Mouse (Mus musculus) naive thymus-derived CD4-positive, alpha-beta T cell, adult 2 months (primary cell): Measurements from ENCODE around the gene 4930579F01Rik.

Experiments used
- DNase-seq: peaks from one replicate; pipeline ENCODE4 v3.0.0-alpha.2; 2011; ENCODE audit warnings: low read depth

The 4930579F01Rik gene

DNA sequence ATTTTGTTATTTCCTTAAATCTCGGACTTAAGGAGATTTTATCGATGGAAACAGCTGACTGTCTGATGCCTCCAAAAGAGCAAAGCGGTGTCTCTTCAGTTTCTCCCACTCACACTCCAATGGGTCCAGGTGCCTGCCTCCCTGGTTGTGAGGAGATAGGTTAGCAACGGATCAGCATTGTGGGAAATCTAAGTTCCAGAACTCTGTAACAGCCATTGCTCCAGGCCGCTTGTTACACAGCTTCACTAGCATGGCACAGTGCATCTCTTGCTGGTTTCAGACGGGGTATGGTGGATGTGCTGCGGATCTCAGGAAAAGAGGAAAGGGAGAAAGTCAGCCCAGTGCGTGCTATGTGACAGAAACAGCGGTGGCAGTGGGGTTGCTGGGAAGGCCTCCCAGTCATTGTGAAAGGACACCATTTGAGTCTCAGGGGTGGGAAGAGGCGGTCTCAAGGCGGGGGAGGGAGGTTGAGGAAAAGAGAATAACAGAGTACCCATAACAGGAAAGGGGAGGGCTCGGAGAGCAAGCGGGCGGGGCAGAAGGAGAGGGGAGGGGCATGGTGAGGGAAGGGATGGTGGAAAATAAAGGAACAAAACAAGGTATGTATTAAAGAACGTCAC lies at the start of gene 4930579F01Rik:
4930579F01Rik (minus strand) TSS at position 143 of the 620 bp plus-strand sequence.
- no peak for DNase-seq

DNA sequence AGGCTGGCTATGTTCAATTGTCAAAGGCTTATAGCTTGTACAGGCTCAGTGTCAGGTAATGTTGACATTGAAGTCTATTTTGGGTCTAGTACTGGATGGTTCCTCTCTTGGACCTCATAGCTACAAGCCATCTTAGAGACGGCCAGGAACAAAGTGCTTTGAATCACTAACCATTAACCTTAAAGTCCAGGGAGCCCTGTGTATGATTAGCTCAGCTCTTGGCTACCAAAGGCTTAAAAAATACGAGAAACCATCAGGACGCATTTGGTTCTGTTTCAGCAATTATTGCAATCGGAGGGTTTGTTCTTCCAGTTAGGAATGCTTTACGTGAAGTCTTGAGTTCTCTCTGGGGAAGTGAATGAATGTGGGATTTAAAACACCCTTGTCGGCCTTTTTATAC lies 49.3 kb upstream of the 4930579F01Rik start:
- no peak for DNase-seq

DNA sequence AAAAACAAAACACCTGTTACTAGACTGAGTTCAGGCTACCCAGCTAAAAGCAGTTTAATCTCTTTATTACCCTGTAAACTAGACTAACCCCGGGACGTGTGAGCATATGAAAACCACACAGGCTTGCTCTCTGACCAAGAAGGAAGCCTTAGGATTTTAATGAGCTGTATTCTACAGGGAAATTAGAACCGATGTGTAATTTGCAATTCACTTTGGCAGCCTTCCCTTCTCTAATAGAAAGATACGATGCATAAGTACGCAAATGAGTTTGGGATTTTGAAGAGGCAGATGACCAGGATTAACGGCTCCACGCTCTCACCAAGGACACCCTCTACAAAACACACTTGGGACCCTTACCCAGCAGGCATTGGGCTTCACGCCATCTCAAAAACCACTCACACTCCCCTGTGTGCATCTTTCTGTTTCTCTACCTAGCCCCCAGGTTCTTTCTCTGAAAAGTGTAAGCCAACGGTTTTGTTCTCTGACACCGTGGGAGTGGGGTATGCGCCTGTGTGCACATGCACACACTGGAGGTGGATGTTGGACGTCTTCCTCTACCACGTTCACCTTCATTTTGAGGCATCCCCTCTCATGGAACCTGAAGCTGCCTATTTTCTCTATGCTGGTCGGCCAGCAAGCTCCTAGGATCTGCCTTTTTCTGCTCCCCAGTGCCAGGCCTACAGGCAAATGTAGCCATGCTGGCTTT lies 48.5 kb upstream of the 4930579F01Rik start:
- no peak for DNase-seq

DNA sequence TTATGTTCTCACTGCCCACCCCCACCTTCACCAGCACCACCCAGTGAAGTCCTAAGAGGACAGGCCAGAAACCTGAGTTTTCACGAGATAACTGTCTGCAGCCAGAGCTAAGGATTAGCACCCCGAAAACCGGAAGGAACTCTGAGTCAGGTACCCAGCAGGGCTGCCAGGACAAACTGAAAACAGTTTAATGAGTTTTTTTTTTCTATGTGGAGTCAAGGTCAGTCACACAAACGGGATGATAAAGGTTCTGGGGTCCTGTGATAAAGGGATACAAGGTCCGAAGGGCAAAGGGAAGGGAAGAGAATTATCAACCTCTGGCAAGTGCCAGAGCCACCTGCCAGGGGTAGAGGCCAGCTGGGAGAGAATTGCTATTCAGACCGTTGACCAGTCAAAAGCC lies 47.7 kb upstream of the 4930579F01Rik start:
- no peak for DNase-seq

DNA sequence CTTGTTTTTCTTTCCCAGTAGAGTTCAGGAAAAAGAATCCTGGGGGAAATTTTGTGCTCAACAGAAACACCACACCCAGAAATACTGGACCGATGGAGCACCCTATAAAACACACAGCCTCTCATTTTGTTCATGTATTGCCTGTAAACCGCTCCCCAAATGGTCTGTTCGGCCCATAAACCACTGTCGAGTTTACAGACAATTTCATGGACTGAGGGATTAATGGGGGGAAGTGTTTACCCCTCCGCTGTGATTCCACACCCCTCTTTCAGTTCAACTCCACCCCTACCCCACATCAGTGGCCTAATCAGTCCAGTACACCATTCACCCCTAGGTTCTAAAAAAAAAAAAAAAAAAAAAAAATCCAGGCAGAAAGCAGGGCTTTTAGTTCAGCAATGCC lies 47.3 kb upstream of the 4930579F01Rik start:
- peak; percentile 20 for DNase-seq

DNA sequence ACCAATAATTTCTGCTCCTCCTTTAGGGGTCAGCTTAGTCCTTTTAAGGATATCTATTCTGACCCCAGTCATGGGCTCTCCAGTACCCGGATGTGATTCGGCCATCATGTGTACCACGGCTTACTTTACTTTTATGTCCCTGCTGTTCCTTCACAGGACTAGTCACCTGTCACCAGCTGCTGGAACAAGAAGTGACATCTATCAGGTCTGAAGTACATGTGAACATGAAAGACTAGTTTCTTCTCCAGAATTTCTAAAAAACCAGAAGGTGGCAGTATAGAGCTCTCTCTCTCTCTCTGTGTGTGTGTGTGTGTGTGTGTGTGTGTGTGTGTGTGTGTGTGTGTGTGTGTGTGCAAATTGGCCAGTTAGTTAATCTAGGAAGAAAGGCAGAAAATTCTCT lies 46.8 kb upstream of the 4930579F01Rik start:
- DNase-seq = peak; percentile 65

DNA sequence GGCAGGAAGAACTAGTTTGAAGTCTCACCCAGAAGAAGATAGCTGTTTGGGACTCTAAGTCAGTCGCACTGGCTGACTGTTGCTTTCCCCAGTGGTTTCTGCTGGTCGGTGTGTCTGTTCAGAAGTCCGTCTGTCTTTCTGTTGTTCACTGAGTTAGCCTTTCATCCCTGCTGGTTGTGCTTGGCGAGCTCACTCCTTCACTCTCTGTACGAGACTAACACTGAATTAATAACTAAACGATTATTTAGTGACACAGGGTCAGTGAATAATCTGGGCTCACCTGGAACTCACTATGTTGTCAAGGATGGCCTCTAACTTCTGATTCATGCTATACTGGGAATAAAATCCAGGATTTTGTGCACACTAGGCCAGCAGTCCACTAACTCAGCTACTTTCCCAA lies 45.8 kb upstream of the 4930579F01Rik start:
- no peak for DNase-seq

DNA sequence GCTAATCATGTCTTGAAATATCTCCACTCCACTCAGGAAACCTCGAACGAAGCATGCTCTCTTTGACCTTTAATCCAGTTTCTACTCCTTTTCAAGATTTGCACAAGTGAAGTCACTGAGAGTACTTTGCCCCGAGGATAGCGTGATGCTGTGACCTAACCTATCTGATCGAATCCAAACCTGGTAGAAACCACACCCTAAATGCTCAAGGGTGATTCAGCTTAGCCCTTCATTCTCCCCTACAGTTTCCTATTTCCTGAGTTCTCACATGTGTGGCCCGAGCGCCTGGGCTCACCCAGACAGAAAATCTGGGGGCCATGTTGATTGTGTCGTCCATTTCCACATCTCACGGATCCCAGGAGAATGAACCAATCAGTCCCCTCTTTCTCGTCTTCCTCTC lies 44.4 kb upstream of the 4930579F01Rik start:
- DNase-seq = peak; percentile 14

DNA sequence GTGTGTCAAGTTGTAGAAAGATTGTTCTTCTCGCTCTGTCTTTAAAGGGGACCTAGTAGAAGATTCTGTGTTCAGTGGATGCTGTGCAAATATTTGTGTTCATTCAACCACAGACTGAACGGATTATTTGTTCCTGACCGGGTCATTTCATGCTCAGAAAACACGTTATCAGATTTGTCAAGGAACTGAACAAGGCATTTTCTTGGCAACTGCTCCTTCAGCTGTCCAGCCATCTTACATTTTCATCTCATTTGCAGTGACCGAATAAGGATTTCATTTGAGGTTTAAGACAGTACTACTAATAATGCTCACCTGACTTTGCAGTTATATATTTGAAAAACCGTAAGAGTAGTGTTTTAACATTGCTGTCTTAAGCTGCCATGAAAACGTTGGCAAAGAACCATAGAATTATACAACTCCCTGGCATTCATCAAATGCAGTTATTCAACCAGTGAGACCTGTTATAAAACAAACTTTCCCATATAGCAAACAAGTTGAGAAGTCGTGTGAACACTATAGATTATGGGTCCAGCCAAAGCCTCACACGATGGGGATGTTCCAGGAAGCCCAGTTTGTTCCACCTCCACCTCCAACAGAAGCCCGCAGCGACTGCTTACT lies 43.0 kb upstream of the 4930579F01Rik start:
- DNase-seq = no peak

DNA sequence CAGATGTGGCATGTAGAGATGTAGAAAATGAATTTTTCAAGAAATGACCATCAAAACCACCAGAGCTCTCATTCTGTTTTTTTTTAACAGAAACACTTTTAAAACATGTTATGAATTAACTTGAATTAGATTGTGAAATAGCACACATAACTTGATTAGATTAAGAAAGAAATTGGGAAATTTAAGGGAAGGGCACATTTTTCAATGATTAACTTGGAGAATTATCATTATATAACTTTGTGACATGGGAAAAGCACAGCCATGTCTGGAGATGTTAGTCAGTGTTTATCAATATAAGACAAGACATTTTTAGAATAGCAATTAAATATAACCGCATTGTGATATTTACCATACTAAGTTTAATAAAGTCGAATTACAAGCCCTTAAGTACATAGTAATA lies 37.9 kb upstream of the 4930579F01Rik start:
- no peak for DNase-seq

DNA sequence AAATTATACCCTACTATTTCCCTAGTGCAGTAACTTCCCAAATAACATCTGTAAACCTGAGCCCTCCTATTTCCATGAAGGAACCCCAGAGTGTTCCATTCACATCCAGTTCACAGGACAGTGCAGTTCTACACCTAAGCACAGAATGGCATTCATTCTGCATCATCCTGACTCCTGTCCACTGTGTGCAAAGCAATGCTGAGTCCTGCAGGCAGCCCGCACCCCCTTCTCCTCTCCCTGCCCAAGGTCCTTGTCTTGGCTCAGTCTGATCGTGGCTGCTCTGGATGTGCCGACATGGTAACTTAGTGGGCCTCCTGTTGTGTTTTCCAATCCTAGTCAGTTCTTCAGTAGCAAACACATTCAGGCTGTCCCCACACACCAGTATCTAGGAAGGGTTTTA lies 36.6 kb upstream of the 4930579F01Rik start:
- no peak for DNase-seq

DNA sequence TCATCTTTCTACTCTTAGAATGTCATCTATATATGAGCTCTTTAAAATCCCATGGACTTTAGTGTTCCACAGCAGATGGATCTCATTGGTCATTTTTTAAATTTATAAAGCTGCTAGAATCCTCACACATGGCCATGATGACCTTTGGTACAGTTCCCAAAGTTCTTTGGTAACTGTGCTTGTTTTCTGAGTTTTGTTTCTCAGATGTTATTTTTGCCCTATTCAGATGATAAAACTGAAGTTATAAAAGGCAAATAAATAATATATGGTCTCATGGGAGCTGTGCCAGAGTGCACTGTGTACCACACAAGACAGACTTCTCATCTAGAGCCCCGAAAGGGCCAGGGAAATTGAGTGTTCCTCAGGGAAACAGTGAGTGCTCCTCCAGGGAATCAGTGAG lies 35.8 kb upstream of the 4930579F01Rik start:
- no peak for DNase-seq

DNA sequence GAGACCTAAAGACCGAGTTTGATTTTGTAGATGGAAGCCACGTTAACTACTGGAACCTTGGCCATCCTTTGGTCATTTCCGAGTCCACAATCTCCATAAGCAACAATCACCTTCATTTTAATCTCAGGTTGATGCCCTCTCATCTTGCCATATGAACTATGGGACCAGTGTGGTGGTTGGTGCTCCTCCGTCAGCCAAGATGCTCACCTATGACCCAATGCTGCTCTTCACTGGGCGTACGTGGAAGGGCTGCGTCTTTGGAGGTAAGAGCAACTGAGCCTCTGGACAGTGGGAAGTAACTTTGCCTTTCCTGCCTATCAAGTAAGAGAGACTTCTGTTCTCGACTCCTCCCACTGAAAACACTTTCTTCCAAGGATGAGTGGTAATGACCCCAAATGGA lies 34.2 kb upstream of the 4930579F01Rik start:
- no peak for DNase-seq

DNA sequence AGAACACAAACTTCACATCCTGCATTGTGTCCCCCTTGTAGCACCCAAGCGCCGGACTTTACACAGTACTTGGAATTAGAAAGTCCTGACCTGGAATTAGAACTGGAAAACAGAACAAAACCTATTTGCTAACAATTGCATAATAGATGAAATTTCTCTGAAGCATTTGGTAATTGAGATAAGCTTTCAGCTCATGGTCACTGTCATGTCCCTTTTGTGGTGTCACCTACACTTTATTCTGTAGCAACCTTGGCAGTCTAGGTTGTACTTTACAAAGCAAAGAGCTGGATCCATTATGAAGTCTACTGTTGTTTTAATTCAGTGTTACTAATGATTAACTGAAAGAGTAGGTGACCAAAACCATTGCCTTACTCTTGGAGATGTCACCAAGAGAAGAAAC lies 33.5 kb upstream of the 4930579F01Rik start:
- no peak for DNase-seq

DNA sequence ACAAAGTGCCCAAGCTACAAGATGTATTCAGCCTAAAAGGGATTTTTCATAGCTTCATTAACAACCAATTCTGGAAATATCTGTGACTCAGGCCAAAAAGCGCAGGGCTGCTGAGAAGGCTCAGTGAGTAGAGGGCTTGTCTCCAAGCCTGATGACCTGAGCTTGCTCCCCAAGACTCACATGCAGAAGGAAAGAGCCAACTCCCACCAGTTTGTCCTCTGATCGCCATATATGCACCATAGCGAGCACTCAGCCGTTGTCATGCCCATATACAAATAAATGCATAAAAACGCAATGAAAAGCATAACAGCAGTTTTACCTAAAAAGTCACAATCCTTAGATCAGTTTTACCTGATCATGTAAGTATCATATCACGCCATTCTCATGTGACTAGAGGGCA lies 32.9 kb upstream of the 4930579F01Rik start:
- no peak for DNase-seq

DNA sequence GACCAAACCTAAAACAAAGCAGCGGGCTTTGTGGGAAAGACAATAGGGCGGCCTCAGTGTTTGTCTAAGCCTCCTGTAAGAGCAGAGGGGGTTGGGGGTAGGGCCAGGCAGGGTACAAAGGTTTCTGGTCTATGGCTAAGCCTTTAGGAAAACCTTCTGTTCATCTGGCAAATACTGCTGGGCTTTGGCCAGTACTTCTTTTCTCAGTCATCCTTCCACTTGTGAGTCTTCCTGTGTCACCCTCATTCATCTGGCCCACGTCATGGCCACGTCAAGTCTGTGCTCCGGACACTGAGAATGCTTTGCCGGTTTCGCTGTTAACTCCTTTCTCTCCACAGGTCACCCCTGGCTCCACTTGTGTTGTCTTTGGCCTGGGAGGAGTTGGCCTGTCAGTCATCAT lies 32.2 kb upstream of the 4930579F01Rik start:
- DNase-seq = no peak

DNA sequence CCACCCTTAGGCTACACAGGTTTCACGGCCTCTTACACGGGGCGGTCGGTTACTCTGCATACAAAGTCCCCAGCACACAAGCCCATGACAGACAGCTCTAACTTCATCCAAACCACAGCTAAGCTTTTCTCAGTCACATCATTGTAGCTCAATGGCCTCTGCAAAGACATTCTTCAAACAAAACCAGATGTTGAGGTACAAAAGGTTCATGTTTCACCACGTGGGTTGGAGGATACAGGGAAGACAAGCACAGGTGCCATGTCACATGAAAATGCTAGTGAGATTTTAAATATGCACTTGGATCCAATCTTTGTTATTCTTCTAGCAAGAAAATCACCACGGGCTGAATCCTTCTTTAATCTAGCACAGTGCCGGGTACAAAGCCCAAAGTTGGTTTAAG lies 31.7 kb upstream of the 4930579F01Rik start:
- no peak for DNase-seq

DNA sequence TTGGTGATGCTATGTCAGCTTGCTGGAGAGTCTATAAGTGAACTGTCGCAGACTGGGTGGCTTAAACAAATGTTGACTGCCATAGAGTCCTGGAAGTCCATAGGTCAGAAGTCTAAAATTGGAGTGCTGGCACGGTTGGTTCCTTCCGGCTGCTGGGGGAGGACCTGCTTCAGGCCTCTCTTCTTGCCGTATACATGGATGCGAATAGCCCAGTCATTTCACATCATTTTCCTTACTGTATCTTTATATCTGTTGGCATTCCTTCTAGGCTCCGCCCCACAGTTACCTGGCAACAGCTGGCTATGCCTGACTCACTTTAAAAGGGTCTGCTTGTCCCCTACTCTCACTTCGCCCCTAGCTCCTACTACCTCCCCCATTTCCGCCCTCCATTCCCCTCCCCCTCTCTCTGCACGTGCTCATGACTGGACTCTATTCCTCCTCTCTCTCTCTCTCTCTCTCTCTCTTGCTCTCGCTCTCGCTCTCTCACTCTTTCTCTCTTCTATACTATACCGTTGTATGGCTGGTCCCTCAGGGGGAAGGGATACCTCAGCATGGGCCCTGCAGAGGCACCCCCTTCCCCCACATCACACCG lies 30.8 kb upstream of the 4930579F01Rik start:
- no peak for DNase-seq

DNA sequence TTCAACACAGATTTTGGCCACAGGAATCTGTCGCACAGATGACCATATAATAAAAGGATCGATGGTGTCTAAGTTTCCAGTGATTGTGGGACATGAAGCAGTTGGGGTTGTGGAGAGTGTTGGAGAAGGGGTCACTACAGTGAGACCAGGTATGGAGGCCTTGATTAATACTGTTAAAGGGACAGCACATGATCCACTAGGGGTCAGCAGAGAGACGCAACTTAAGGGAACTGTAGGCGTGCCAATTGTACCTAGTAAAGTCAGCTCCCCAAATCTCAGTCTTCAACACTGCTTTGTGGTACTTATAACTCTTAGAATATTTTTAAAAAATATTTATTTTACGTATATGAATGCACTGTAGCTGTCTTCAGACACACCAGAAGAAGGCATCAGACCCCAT lies 29.3 kb upstream of the 4930579F01Rik start:
- peak; percentile 87 for DNase-seq

DNA sequence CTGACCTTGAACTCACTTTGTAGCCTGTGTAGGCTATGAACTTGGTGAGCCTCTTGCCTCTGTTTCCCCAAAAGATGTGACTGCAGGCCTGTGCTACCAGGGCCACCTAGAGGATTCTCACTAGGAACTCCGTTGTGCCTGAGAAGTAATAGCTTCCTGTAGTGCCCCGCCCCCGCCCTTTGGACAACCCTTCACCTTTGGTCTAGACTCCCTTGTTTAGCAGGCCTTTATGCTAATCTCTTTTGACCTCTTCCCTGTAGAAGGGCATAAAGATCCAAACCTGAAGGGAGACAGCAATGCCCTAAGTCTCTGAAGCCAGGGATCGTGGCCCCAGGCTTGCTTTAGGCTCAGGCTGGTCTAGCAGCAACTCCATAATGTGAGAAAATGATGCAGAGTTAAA lies 28.9 kb upstream of the 4930579F01Rik start:
- peak; percentile 8 for DNase-seq

DNA sequence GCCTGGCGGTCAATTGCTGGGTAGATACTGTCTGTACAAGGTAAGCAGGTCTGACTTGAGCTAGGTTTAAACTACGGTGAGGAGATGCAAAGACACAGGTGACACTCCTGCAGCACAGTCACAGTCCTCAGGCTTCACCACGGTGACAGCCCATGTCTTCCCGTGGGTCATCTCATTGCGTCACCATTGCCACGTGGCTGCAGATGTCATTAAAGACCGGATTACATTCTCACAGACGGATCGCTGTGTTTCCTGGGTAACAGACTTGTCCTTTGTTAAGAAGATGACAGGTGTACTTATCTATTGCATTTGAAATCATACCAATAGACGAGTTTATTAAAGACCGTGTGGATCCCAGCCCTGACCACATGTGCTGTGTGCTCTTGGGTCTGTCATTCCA lies 27.5 kb upstream of the 4930579F01Rik start:
- no peak for DNase-seq

DNA sequence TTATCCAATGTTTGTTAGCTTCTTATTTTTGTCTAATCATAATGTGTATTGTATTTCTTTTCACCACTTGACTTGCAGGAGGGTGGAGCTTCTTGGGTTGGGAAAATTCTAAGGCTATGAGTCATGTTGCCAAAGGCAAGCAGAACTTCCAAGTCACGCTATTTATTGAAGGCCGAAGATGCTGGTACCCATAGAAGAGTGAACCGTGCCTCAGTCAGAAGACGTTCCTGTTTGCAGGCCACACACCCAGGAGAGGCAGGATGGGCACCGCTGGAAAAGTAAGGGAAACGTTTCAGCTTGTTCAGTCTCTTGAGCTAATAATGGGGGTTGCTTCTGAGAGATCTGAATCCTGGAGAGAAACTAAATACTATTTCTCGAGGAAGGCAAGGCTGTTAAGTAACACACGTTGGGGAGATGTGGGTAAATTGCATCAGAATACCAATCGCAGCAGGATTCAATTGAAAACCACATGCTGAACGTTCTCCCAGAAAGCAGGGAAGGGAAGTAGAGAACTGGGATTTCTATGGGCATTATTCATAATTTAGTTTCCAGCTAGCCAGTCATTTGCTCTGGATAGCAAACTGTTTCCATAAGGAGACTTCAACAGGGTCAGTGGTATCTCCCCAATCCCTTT lies 24.1 kb upstream of the 4930579F01Rik start, which contains the start of gene Adh7:
Adh7 (plus strand) TSS at position 130 of the 634 bp plus-strand sequence.
- DNase-seq = no peak

DNA sequence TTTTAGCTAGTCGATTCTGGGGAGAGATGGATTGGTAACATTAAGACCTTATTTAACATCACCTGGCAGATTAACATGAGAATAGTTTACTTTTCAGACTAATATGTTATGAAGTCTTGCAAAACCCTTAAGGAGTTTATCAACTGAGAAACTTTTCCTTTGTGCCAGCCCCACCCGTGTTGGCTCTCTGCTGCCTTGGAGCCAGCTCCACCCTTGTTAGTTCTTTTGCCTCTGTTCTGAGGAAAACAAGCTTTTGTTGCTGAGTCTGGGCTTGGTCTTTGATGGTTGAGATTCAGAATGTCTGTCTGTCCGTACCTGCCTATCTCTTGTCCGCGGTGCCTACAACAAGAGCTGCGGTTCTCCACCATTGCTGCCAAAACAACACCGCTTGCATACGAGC lies 22.5 kb upstream of the 4930579F01Rik start:
- no peak for DNase-seq
